Mouse (Mus musculus): Measurements from ENCODE around the gene Ces1g. TPM values are rescaled to one million over a fixed set of nuclear protein-coding genes. Genes with fewer than 3 reads are reported as not detected.

Gene Ces1g
- polyA plus RNA-seq, 1 experiment from 2014 or later: not detected

DNA sequence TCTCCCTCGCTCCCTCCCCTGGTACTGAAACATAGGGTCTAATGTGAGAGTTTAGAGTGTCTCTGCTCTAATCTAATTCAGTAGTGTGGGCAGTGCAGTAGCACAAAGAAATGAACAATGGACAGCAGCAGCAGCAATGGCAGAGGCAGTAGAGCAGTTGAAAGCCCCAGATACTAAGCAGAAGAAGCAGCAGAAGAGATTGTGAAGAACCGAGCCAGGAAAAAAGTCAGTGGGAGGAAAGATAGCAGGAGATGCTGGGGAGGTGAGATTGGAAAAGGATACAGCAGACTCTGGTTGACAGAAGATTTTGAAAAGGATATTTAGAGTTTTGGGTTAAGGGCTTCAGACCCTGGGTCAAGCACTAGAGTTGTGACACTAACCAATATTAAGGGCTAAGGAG lies 21.6 kb downstream of the Ces1g start:
- Histone ChIP-seq H3K9me3 (ENCODE audit: control insufficient read depth, low read length) (no peaks in the 10 kb centered on the region), H3K4me3 (ENCODE audit: low read depth, low read length) (no peak overlapping the region), H3K4me2 (ENCODE audit: low read depth, low read length) (no peak overlapping the region), H3K27me3 (replicated peaks; ENCODE audit: control insufficient read depth, insufficient read depth, low read length) (no peaks in the 10 kb centered on the region), H3K4me1 (ENCODE audit: control insufficient read depth, insufficient read depth, low read length) (no peaks in the 10 kb centered on the region), H3K27ac (replicated peaks; ENCODE audit: low read depth, low read length) (no peak overlapping the region), H3K36me3 (ENCODE audit: control insufficient read depth, insufficient read depth, low read length) (no peaks in the 10 kb centered on the region), H3K9ac (ENCODE audit: low read depth, low read length) (no peak overlapping the region)
- ATAC-seq (ENCODE audit: low read depth) (no peak), DNase-seq (ENCODE audit: low spot score) (no peak)
- 75% methylated on average over 2 of the region's 2 CpGs for WGBS

DNA sequence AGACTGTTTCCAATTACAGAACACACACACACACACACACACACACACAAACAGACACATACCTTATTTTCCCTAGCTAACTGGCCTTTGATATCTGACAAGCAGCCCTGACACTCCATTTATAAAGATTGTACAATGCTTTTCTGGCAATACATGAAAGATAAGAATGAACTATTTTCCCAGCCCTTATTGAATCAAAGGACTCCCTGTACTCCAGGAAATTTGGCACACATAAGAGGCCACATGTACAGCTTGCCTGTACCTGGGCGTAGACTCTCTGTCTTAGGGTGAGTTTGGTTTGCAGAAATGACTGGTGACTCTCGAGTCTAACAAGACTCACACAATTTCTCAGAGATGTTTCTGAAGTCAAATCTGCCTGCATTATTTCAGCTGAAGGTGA lies 53.2 kb downstream of the Ces1g start:
- DNase-seq (ENCODE audit: low spot score) (no peak), ATAC-seq (ENCODE audit: low read depth) (no peak)
- H3K27me3 ChIP-seq (replicated peaks; ENCODE audit: control insufficient read depth, insufficient read depth, low read length): no peaks in the 10 kb centered on the region
- no peaks in the 10 kb centered on the region for H3K9me3 ChIP-seq (ENCODE audit: control insufficient read depth, low read length)
- H3K27ac ChIP-seq (replicated peaks; ENCODE audit: low read depth, low read length): no peak overlapping the region
- no peak overlapping the region for H3K4me3 ChIP-seq (ENCODE audit: low read depth, low read length)
- no peaks in the 10 kb centered on the region for H3K4me1 ChIP-seq (ENCODE audit: control insufficient read depth, insufficient read depth, low read length)
- H3K36me3 ChIP-seq (ENCODE audit: control insufficient read depth, insufficient read depth, low read length): no peaks in the 10 kb centered on the region
- no peak overlapping the region for H3K4me2 ChIP-seq (ENCODE audit: low read depth, low read length)
- WGBS: 70% methylated on average over 2 of the region's 2 CpGs
- H3K9ac ChIP-seq (ENCODE audit: low read depth, low read length): no peak overlapping the region

DNA sequence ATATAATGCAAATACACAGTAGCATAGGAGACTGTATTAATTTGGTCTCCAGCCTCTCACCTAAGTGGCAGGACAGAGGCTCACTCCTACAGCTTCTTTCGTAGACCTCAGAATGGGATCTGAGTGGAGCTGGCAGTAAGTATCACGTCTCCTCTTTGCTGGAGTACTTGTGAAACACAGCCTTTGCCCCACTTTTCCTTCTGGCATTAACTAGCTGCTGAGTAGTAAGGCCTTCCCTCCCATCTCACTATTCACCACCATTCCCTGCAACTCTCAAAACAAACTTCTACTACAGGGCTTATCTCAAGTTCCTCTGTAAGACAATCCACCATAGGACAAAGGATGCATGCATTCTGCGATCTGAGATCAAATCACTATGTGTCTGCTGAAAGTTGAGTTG lies 54.8 kb downstream of the Ces1g start:
- no peak for DNase-seq (ENCODE audit: low spot score)
- no peak overlapping the region for H3K27ac ChIP-seq (replicated peaks; ENCODE audit: low read depth, low read length)
- no peaks in the 10 kb centered on the region for H3K36me3 ChIP-seq (ENCODE audit: control insufficient read depth, insufficient read depth, low read length)
- WGBS: 76% methylated on average over 3 of the region's 3 CpGs
- H3K4me1 ChIP-seq (ENCODE audit: control insufficient read depth, insufficient read depth, low read length): no peaks in the 10 kb centered on the region
- no peaks in the 10 kb centered on the region for H3K9me3 ChIP-seq (ENCODE audit: control insufficient read depth, low read length)
- no peak overlapping the region for H3K4me3 ChIP-seq (ENCODE audit: low read depth, low read length)
- no peaks in the 10 kb centered on the region for H3K27me3 ChIP-seq (replicated peaks; ENCODE audit: control insufficient read depth, insufficient read depth, low read length)
- no peak overlapping the region for H3K9ac ChIP-seq (ENCODE audit: low read depth, low read length)
- peak; percentile 22; the same call in 1 of the 2 replicates for ATAC-seq (ENCODE audit: low read depth)
- H3K4me2 ChIP-seq (ENCODE audit: low read depth, low read length): no peak overlapping the region

DNA sequence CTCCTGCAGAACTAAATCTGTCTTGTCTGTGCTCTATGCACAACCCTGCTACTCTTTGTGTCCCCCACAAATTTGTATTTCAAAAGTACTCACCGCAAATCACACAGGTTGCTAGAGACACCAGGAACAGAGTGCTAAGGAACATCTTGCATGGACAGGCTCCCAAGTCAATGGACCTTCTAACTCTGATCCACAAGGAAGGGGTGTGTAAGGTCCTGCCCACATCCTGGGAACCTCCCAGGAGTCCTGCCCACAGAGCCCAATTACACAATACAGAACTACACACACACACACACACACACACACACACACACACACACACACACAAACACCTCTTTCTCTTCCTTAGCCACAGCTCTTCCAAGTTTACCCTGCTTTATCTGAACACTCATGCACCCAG lies 57.6 kb downstream of the Ces1g start, which contains the start of gene Ces1f:
Gene Ces1f, minus strand, starts transcription at position 192 of the 400 bp plus-strand sequence.
- no peak within 1 kb of the TSS for H3K4me2 ChIP-seq (ENCODE audit: low read depth, low read length)

DNA sequence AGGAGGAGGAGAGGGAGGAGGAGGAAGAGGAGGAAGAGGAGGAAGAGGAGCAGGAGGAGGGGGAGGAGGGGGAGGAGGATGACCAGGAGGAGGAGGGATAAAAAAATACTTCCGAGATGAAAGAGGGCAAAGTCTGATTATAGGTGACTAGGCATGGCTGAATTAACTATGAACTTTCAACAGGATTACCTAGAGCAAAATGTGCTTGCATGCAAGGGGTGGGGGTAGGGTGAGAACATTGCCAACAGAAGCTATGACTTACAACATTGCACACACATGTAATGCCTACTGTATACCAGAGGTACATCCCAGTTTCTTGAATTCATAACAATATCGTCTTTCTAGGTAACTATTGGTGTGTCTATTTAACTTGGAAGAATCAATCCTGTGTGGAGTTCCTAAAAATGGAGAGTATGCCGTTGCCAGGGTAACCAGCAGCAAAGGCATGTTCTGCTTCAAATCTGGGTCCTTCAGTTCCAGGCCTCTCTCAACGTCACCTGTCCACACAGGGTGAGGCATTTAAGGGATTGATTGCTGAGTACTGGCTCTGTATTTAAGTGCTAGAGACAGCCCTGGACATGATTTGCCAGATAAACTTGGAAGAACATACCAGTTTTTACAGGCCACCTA lies 58.8 kb downstream of the Ces1g start:
- ATAC-seq (ENCODE audit: low read depth) (no peak), DNase-seq (ENCODE audit: low spot score) (no peak)
- Histone ChIP-seq H3K27ac (replicated peaks; ENCODE audit: low read depth, low read length) (no peak overlapping the region), H3K9ac (ENCODE audit: low read depth, low read length) (no peak overlapping the region), H3K36me3 (ENCODE audit: control insufficient read depth, insufficient read depth, low read length) (no peaks in the 10 kb centered on the region), H3K4me3 (ENCODE audit: low read depth, low read length) (no peak overlapping the region), H3K4me2 (ENCODE audit: low read depth, low read length) (no peak overlapping the region), H3K27me3 (replicated peaks; ENCODE audit: control insufficient read depth, insufficient read depth, low read length) (no peaks in the 10 kb centered on the region), H3K4me1 (ENCODE audit: control insufficient read depth, insufficient read depth, low read length) (no peaks in the 10 kb centered on the region), H3K9me3 (ENCODE audit: control insufficient read depth, low read length) (no peaks in the 10 kb centered on the region)
- WGBS: 77% methylated on average over 4 of the region's 4 CpGs

More for the DNA sequence above, 57.6 kb downstream of the Ces1g start, which contains the start of gene Ces1f:
- Histone ChIP-seq H3K4me3 (ENCODE audit: low read depth, low read length) (no peak within 1 kb of the TSS), H3K9ac (ENCODE audit: low read depth, low read length) (no peak within 1 kb of the TSS), H3K36me3 (ENCODE audit: control insufficient read depth, insufficient read depth, low read length) (no peaks in the 10 kb centered on the region), H3K27me3 (replicated peaks; ENCODE audit: control insufficient read depth, insufficient read depth, low read length) (no peaks in the 10 kb centered on the region), H3K4me1 (ENCODE audit: control insufficient read depth, insufficient read depth, low read length) (no peaks in the 10 kb centered on the region), H3K27ac (replicated peaks; ENCODE audit: low read depth, low read length) (no peak within 1 kb of the TSS), H3K9me3 (ENCODE audit: control insufficient read depth, low read length) (no peaks in the 10 kb centered on the region)
- no peak for ATAC-seq (ENCODE audit: low read depth)
- no peak for DNase-seq (ENCODE audit: low spot score)
- 88% methylated on average over 1 of the region's 1 CpGs for whole genome bisulfite sequencing

DNA sequence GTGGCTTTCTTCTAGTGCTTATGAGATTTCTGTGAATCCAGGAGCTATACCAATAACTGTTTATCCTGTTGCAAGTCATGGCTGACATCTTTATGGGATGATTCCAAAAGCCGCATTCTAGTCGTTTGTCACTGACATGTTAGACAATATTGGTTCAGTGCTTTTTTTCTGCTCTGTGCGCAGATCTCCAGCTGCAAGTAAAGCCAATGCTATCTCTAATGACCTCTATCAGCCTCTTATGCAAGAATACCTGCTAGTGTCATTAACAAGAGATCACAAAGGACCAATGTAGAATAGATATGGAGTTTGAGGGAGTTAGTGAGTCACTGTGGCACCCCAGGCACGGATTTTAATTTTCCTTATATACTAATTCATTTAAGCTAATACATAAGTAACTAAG lies 62.5 kb downstream of the Ces1g start:
- H3K4me3 ChIP-seq (ENCODE audit: low read depth, low read length): no peak overlapping the region
- H3K36me3 ChIP-seq (ENCODE audit: control insufficient read depth, insufficient read depth, low read length): no peaks in the 10 kb centered on the region
- H3K9ac ChIP-seq (ENCODE audit: low read depth, low read length): no peak overlapping the region
- no peak overlapping the region for H3K4me2 ChIP-seq (ENCODE audit: low read depth, low read length)
- ATAC-seq (ENCODE audit: low read depth) (no peak), DNase-seq (ENCODE audit: low spot score) (no peak)
- H3K9me3 ChIP-seq (ENCODE audit: control insufficient read depth, low read length): no peaks in the 10 kb centered on the region
- 86% methylated on average over 4 of the region's 4 CpGs for WGBS
- no peak overlapping the region for H3K27ac ChIP-seq (replicated peaks; ENCODE audit: low read depth, low read length)
- no peaks in the 10 kb centered on the region for H3K27me3 ChIP-seq (replicated peaks; ENCODE audit: control insufficient read depth, insufficient read depth, low read length)
- no peaks in the 10 kb centered on the region for H3K4me1 ChIP-seq (ENCODE audit: control insufficient read depth, insufficient read depth, low read length)

DNA sequence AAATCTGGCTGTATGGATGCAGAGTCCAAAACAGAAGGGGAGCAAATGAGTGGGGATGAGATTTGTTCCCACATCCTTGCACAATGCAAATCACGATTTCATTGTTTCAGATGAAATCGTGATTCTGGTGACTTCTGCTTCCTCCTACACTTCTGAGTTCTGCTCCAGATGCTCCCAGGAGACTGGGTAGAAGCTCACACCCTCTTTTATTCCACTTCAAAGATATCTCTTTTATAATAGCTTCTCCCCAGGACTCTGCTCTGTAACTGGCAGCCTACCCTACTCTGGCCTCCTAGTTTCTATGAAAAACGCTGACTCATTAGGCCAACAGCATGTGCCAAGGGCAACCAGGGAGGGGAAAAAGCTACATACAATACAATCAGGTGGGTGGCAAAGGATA lies 63.8 kb downstream of the Ces1g start:
- WGBS: 76% methylated on average over 3 of the region's 3 CpGs
- DNase-seq (ENCODE audit: low spot score) (no peak), ATAC-seq (ENCODE audit: low read depth) (no peak)
- Histone ChIP-seq H3K9ac (ENCODE audit: low read depth, low read length) (no peak overlapping the region), H3K9me3 (ENCODE audit: control insufficient read depth, low read length) (no peaks in the 10 kb centered on the region), H3K27me3 (replicated peaks; ENCODE audit: control insufficient read depth, insufficient read depth, low read length) (no peaks in the 10 kb centered on the region), H3K36me3 (ENCODE audit: control insufficient read depth, insufficient read depth, low read length) (no peaks in the 10 kb centered on the region), H3K4me3 (ENCODE audit: low read depth, low read length) (no peak overlapping the region), H3K27ac (replicated peaks; ENCODE audit: low read depth, low read length) (no peak overlapping the region), H3K4me1 (ENCODE audit: control insufficient read depth, insufficient read depth, low read length) (no peaks in the 10 kb centered on the region), H3K4me2 (ENCODE audit: low read depth, low read length) (no peak overlapping the region)

DNA sequence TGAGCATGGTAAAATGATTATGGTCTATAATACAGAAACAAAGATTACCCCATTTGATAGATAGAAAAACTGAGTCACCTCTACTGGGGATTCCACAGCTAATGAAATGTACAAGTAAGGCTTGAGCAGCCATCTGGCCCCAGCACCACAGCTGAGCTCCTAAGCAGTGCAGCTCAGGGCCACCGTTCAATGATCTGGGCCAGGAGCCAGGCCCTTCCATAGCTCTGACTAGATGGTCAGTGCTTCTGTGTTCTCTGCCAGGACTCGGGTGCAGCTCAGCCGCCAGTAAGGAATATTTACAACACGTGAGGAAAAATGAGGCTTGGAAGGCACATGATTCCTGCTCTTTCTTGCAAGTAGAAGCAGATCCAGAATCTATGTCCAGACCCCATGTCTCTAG lies 64.4 kb downstream of the Ces1g start:
- Histone ChIP-seq H3K36me3 (ENCODE audit: control insufficient read depth, insufficient read depth, low read length) (no peaks in the 10 kb centered on the region), H3K9me3 (ENCODE audit: control insufficient read depth, low read length) (no peaks in the 10 kb centered on the region), H3K9ac (ENCODE audit: low read depth, low read length) (no peak overlapping the region), H3K27ac (replicated peaks; ENCODE audit: low read depth, low read length) (no peak overlapping the region), H3K4me3 (ENCODE audit: low read depth, low read length) (no peak overlapping the region), H3K27me3 (replicated peaks; ENCODE audit: control insufficient read depth, insufficient read depth, low read length) (no peaks in the 10 kb centered on the region), H3K4me1 (ENCODE audit: control insufficient read depth, insufficient read depth, low read length) (no peaks in the 10 kb centered on the region), H3K4me2 (ENCODE audit: low read depth, low read length) (no peak overlapping the region)
- no peak for ATAC-seq (ENCODE audit: low read depth)
- no peak for DNase-seq (ENCODE audit: low spot score)
- 85% methylated on average over 4 of the region's 4 CpGs for WGBS

DNA sequence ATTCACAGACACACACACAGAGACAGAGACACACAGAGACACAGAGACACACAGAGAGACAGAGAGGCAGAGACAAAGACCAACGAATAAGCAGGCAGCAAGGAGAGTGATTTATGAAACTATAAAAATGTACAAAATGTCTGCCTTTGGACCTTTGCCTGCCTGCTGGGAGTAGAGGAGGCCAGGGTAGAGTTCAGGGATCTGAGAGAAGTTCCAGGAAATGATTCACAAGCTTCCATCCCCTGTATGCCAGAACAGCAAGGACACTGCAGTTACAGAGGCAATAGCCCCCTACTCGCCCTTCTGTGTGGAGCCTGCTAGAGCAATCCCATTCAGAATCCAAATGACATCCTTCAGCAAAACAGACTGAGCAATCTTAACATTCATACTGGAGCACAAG lies 75.7 kb downstream of the Ces1g start:
- no peak for ATAC-seq (ENCODE audit: low read depth)
- no peaks in the 10 kb centered on the region for H3K9me3 ChIP-seq (ENCODE audit: control insufficient read depth, low read length)
- H3K27ac ChIP-seq (replicated peaks; ENCODE audit: low read depth, low read length): no peak overlapping the region
- 66% methylated on average over 2 of the region's 2 CpGs for WGBS
- H3K36me3 ChIP-seq (ENCODE audit: control insufficient read depth, insufficient read depth, low read length): no peaks in the 10 kb centered on the region
- no peak overlapping the region for H3K4me3 ChIP-seq (ENCODE audit: low read depth, low read length)
- H3K4me1 ChIP-seq (ENCODE audit: control insufficient read depth, insufficient read depth, low read length): no peaks in the 10 kb centered on the region
- DNase-seq (ENCODE audit: low spot score): no peak
- no peak overlapping the region for H3K9ac ChIP-seq (ENCODE audit: low read depth, low read length)
- no peak overlapping the region for H3K4me2 ChIP-seq (ENCODE audit: low read depth, low read length)
- H3K27me3 ChIP-seq (replicated peaks; ENCODE audit: control insufficient read depth, insufficient read depth, low read length): no peaks in the 10 kb centered on the region
